Mouse (Mus musculus) CH12.LX (cell line): ENCODE measurements around the gene Bhlhe40.

ENCODE experiments used
- BHLHE40 ChIP-seq: IDR thresholded peaks from 2 replicates; pipeline ENCODE4 v1.6.1; 2011; ENCODE audit warnings: mild to moderate bottlenecking, low read depth, low read length, improper control_type of control experiment
- CTCF ChIP-seq, 2 experiments: IDR thresholded peaks in 1 of 2; conservative IDR thresholded peaks in 1 of 2; 2 replicates each; pipeline ENCODE4 v1.5.1; 2011 to 2012; ENCODE audit warnings: low read depth in 2 of 2, low read length in 2 of 2, improper control_type of control experiment in 1 of 2, inconsistent platforms in 1 of 2, mild to moderate bottlenecking in 1 of 2, moderate library complexity in 1 of 2
- E2F4 ChIP-seq: IDR thresholded peaks from 2 replicates; pipeline ENCODE4 v1.6.1; 2011; ENCODE audit warnings: low read depth, low read length, improper control_type of control experiment; ENCODE audit not compliant: insufficient replicate concordance
- ELF1 ChIP-seq: IDR thresholded peaks from 2 replicates; pipeline ENCODE4 v1.6.1; 2014; ENCODE audit warnings: low read depth, mild to moderate bottlenecking, inconsistent platforms, low read length, improper control_type of control experiment
- EP300 ChIP-seq: IDR thresholded peaks from 2 replicates; pipeline ENCODE4 v1.6.1; 2011; ENCODE audit warnings: low read length, improper control_type of control experiment
- MAX ChIP-seq: IDR thresholded peaks from 2 replicates; pipeline ENCODE4 v1.6.1; 2011; ENCODE audit warnings: low read length, improper control_type of control experiment
- MYC ChIP-seq: IDR thresholded peaks from 2 replicates; pipeline ENCODE4 v1.6.1; 2011; ENCODE audit warnings: low read depth, mild to moderate bottlenecking, improper control_type of control experiment, low read length
- SMC3 ChIP-seq: IDR thresholded peaks from 2 replicates; pipeline ENCODE4 v1.6.1; 2011; ENCODE audit warnings: low read depth, low read length, improper control_type of control experiment
- TCF12 ChIP-seq: IDR thresholded peaks from 2 replicates; pipeline ENCODE4 v1.6.1; 2014; ENCODE audit warnings: low read depth, mild to moderate bottlenecking, inconsistent platforms, low read length, improper control_type of control experiment
- UBTF ChIP-seq: IDR thresholded peaks from 2 replicates; pipeline ENCODE4 v1.6.1; 2012; ENCODE audit warnings: low read depth, mild to moderate bottlenecking, inconsistent platforms, low read length, improper control_type of control experiment, moderate library complexity
- USF1 ChIP-seq: IDR thresholded peaks from 2 replicates; pipeline ENCODE4 v1.6.1; 2014; ENCODE audit warnings: low read depth, mild to moderate bottlenecking, inconsistent platforms, low read length, improper control_type of control experiment
- ZC3H11A ChIP-seq: IDR thresholded peaks from 2 replicates; pipeline ENCODE4 v1.6.1; 2012; ENCODE audit warnings: low read depth, mild to moderate bottlenecking, inconsistent platforms, low read length, improper control_type of control experiment
- ZKSCAN1 ChIP-seq: IDR thresholded peaks from 2 replicates; pipeline ENCODE4 v1.6.1; 2012; ENCODE audit warnings: low read depth, inconsistent platforms, low read length, improper control_type of control experiment, borderline replicate concordance

GRCm38 (mm10) chr6:108623028-108623565, 37.3 kb upstream of the Bhlhe40 start:
- TF ChIP-seq SMC3 (no peak), E2F4 (no peak), CTCF (conservative IDR thresholded peaks at IDR 0.05 in 1 of 2, IDR thresholded peaks at IDR 0.05 in 1 of 2; ENCODE audit: low read depth in 2 of 2, low read length in 2 of 2) (no peak), BHLHE40 (no peak), ZC3H11A (no peak), TCF12 (no peak), MAX (no peak), UBTF (no peak), EP300 (no peak), MYC (no peak), USF1 (no peak), ZKSCAN1 (no peak), ELF1 (no peak)
